Mouse (Mus musculus): ENCODE results near the gene Vps50.

DNA sequence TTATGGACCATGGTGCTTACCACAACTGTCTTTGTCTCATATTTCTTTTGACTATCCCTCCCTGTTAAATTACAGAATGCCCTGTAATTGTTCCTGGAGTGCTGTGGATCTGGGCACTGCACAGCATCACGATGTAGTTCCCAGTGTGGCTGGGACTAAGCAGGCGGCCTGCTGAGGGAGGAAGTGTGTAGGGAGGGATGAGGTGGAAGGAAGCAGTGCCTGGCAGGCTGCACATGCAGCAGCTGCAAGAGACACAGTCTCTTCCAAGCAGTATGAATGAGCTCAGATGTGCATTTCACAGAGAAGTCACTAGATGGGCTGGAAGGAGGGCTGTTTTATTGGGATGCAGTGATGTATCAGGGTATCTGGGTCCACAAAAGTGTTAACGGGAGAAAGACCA, 14.4 kb downstream of the Vps50 start:
- no peak for TF ChIP-seq EP300 (IDR thresholded peaks at IDR 0.05; ENCODE audit: insufficient read depth, low read depth, low read length)
- no peak for TF ChIP-seq CTCF (IDR thresholded peaks at IDR 0.05)
- TF ChIP-seq POLR2A (IDR thresholded peaks at IDR 0.05; ENCODE audit: insufficient read depth, low read depth, low read length): no peak

Measured in heart, adult 2 months (tissue).